Mouse (Mus musculus) liver, postnatal 0 days (tissue): ENCODE measurements around the gene Abi2.

ENCODE experiments used
- CTCF ChIP-seq: sonication (generic); IDR thresholded peaks from 2 replicates; pipeline ENCODE4 v1.5.1; 2016; ENCODE audit warnings: antibody characterized with exemption, low read depth
- EP300 ChIP-seq: IDR thresholded peaks from 2 replicates; pipeline ENCODE4 v1.6.1; 2016; ENCODE audit warnings: antibody characterized with exemption, low read depth, mild to moderate bottlenecking

- no peak for TF ChIP-seq CTCF
- TF ChIP-seq EP300 = no peak
Measured at GRCm38 (mm10) chr1:60428341-60428740, 18.9 kb downstream of the Abi2 start.
